34 mouse cellular contexts compared by ENCODE assay signal in genomic region chr11:85948765-85949164, GRCm38 (mm10).
"Had no signal": no experiment of that assay in that cellular context is flagged by ENCODE, and none has a peak within 500 bp of the region (broad histone marks: within the 10 kb centered on the region; RNA-seq: fewer than 3 reads in every experiment).

No protein-coding gene starts in this region.

- H3K36me3 ChIP-seq: heart, embryonic 10.5 days; heart, embryonic 12.5 days; heart, embryonic 13.5 days; heart, embryonic 15.5 days; hindbrain, embryonic 10.5 days; hindbrain, embryonic 12.5 days; hindbrain, embryonic 13.5 days; hindbrain, embryonic 15.5 days; intestine, embryonic 15.5 days; kidney, embryonic 15.5 days had no signal

- ATAC-seq: hindbrain, embryonic 16.5 days; hindbrain, postnatal 0 days; inflammation-experienced regulatory T-cells, adult 6 months; intestine, embryonic 15.5 days; intestine, embryonic 16.5 days; intestine, postnatal 0 days had no signal

- DNase-seq: heart, postnatal 10 days; heart, postnatal 14 days; heart, postnatal 36 days; kidney, adult 11 months; kidney, adult 18-20 months; kidney, adult 2 months; kidney, adult 8-10 months; kidney, adult 9 months; kidney, postnatal 10 days; kidney, postnatal 14 days; kidney, postnatal 25 days; kidney, postnatal 36 days; kidney, postnatal 4 days; layer of hippocampus, adult 9-11 months; layer of hippocampus, postnatal 36 days had no signal

- H3K9me3 ChIP-seq: heart, embryonic 10.5 days; heart, embryonic 12.5 days; heart, embryonic 13.5 days; heart, embryonic 15.5 days; hindbrain, embryonic 10.5 days; hindbrain, embryonic 12.5 days; hindbrain, embryonic 13.5 days; hindbrain, embryonic 15.5 days; intestine, embryonic 15.5 days; kidney, embryonic 15.5 days had no signal

- H3K4me1 ChIP-seq: heart, embryonic 10.5 days; heart, embryonic 12.5 days; heart, embryonic 13.5 days; heart, embryonic 15.5 days; hindbrain, embryonic 10.5 days; hindbrain, embryonic 12.5 days; hindbrain, embryonic 13.5 days; hindbrain, embryonic 15.5 days; intestine, embryonic 15.5 days; kidney, embryonic 15.5 days had no signal

- H3K9ac ChIP-seq: heart, embryonic 12.5 days; heart, embryonic 13.5 days; heart, embryonic 15.5 days; hindbrain, embryonic 12.5 days; hindbrain, embryonic 13.5 days; hindbrain, embryonic 14.5 days; hindbrain, embryonic 15.5 days; intestine, embryonic 15.5 days; kidney, embryonic 15.5 days had no signal

- H3K27me3 ChIP-seq: hindbrain, embryonic 12.5 days; hindbrain, embryonic 13.5 days; hindbrain, embryonic 15.5 days; intestine, embryonic 15.5 days; kidney, embryonic 15.5 days had no signal

- H3K4me2 ChIP-seq: heart, embryonic 11.5 days; heart, embryonic 12.5 days; heart, embryonic 13.5 days; heart, embryonic 15.5 days; hindbrain, embryonic 12.5 days; hindbrain, embryonic 13.5 days; hindbrain, embryonic 14.5 days; hindbrain, embryonic 15.5 days; intestine, embryonic 15.5 days; kidney, embryonic 15.5 days had no signal

- H3K4me3 ChIP-seq: heart, embryonic 10.5 days; heart, embryonic 12.5 days; heart, embryonic 13.5 days; heart, embryonic 15.5 days; hindbrain, embryonic 10.5 days; hindbrain, embryonic 12.5 days; hindbrain, embryonic 13.5 days; hindbrain, embryonic 15.5 days; intestine, embryonic 15.5 days; kidney, embryonic 15.5 days; layer of hippocampus, adult 2 months had no signal

- H3K27ac ChIP-seq: heart, embryonic 10.5 days; heart, embryonic 13.5 days; heart, embryonic 15.5 days; hindbrain, embryonic 10.5 days; hindbrain, embryonic 12.5 days; hindbrain, embryonic 13.5 days; hindbrain, embryonic 14.5 days; hindbrain, embryonic 15.5 days; hindbrain, postnatal 0 days; intestine, embryonic 15.5 days; kidney, embryonic 15.5 days; kidney, postnatal 0 days; layer of hippocampus, adult 2 months had no signal
